Mouse (Mus musculus): ENCODE measurements around the gene Gfm2.

GRCm38 (mm10) chr13:97214583-97215268 is 77.0 kb downstream of the Gfm2 start:
- TF ChIP-seq REST (IDR thresholded peaks at IDR 0.05; ENCODE audit: insufficient read depth, insufficient read length) (no peak), USF1 (IDR thresholded peaks at IDR 0.05; ENCODE audit: low read depth) (no peak), TCF3 (IDR thresholded peaks at IDR 0.05; ENCODE audit: insufficient read length, low read depth) (no peak), POLR2AphosphoS2 (IDR thresholded peaks at IDR 0.05; ENCODE audit: insufficient read length, low read depth) (no peak), POLR2A (IDR thresholded peaks at IDR 0.05; ENCODE audit: insufficient read length, low read depth) (no peak), MYOD1 (IDR thresholded peaks at IDR 0.05; ENCODE audit: control insufficient read depth in 1 of 3, insufficient read length in 2 of 3, low read depth in 2 of 3) (no peak), TCF12 (IDR thresholded peaks at IDR 0.05; ENCODE audit: insufficient read depth, poor library complexity, severe bottlenecking) (no peak)
